ENCODE assay signal across 10 mouse cellular contexts in the genomic region with DNA sequence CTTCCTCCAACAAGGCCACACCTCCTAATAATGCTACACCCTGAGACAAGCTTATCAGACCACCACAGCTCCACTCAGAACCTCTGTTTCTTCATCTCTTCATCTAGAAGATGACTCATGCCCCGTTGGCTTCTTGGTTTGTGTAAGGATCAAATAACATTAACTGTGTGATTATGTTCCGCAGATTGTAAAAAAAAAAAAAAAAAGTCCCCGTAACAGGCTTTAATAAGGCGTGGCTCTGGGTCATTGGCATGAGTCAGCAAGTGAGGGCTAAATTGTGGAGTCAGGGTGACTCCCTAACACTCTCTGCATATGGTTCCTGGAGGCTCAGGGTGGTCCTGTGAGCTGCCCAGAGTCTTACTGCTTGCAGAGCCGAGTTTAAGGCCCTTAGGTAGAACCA. TPM values are rescaled to one million over a fixed set of nuclear protein-coding genes. Genes with fewer than 3 reads are reported as not detected.
A peak's percentile ranks its signal among the peaks of the same experiment; 100 is the strongest.
DNase-seq lines count a peak whose midpoint lies in the region; ATAC-seq lines count a peak whose summit lies in the region.
"Had no signal": no experiment of that assay in that cellular context is flagged by ENCODE, and none has a peak within 500 bp of the region (broad histone marks: within the 10 kb centered on the region; RNA-seq: fewer than 3 reads in every experiment).

No protein-coding gene starts in this region.

- no peak overlapping the region for H3K9ac ChIP-seq in embryonic facial prominence, embryonic 13.5 days
- H3K9ac ChIP-seq in liver, embryonic 15.5 days = no peak overlapping the region

- H3K4me3 ChIP-seq in embryonic facial prominence, embryonic 13.5 days = no peak overlapping the region
- H3K4me3 ChIP-seq in liver, embryonic 15.5 days (replicated peaks) = no peak overlapping the region

- H3K27me3 ChIP-seq in embryonic facial prominence, embryonic 13.5 days = no peaks in the 10 kb centered on the region
- H3K27me3 ChIP-seq in liver, embryonic 15.5 days = no peaks in the 10 kb centered on the region

- WGBS in embryonic facial prominence, embryonic 13.5 days = 39% methylated on average over 5 of the region's 5 CpGs
- WGBS in liver, embryonic 15.5 days (ENCODE audit: insufficient replicate concordance) = 12% methylated on average over 5 of the region's 5 CpGs

- H3K4me2 ChIP-seq in embryonic facial prominence, embryonic 13.5 days = no peak overlapping the region
- H3K4me2 ChIP-seq in liver, embryonic 15.5 days = peak overlapping the region; percentile 13; the same call in 1 of the 2 replicates

- peaks cover 24% of the 10 kb centered on the region for H3K4me1 ChIP-seq in embryonic facial prominence, embryonic 13.5 days
- peaks cover 45% of the 10 kb centered on the region for H3K4me1 ChIP-seq in liver, embryonic 15.5 days (replicated peaks)

- DNase-seq in adrenal gland, postnatal 36 days = peak; percentile 30 to 41
- no peak for DNase-seq in adrenal gland, postnatal 10 days
- peak; percentile 95 for DNase-seq in 3T3-L1 (ENCODE audit: low read depth, low spot score)
- DNase-seq in thymus, postnatal 14 days = no peak
- no peak for DNase-seq in Muller cell, postnatal 12 days (ENCODE audit: inconsistent ontology term)
- no peak for DNase-seq in right cerebral cortex, postnatal 14 days
- DNase-seq: gastrocnemius, postnatal 10 days; kidney, adult 11 months had no signal

- H3K9me3 ChIP-seq in embryonic facial prominence, embryonic 13.5 days = no peaks in the 10 kb centered on the region
- no peaks in the 10 kb centered on the region for H3K9me3 ChIP-seq in liver, embryonic 15.5 days (replicated peaks)

- peak overlapping the region; percentile 84 for H3K27ac ChIP-seq in embryonic facial prominence, embryonic 13.5 days
- peak overlapping the region; percentile 38; the same call in 1 of the 2 replicates for H3K27ac ChIP-seq in liver, embryonic 15.5 days (replicated peaks)

- H3K36me3 ChIP-seq in embryonic facial prominence, embryonic 13.5 days = no peaks in the 10 kb centered on the region
- no peaks in the 10 kb centered on the region for H3K36me3 ChIP-seq in liver, embryonic 15.5 days (replicated peaks)

- ATAC-seq in embryonic facial prominence, embryonic 13.5 days (ENCODE audit: insufficient number of reproducible peaks, insufficient read depth, low FRiP score, low TSS enrichment, low read depth) = no peak
- peak; percentile 46; the same call in 1 of the 2 replicates for ATAC-seq in liver, embryonic 15.5 days (ENCODE audit: insufficient read depth)

RNA-seq across cellular contexts. Expression of a gene that starts 39.7 kb away (rescaled TPM):
- total RNA-seq in adrenal gland, postnatal 36 days (2021) = 100 to 1,000 TPM; 309 to 387 TPM
- total RNA-seq in adrenal gland, postnatal 10 days (2021) = 100 to 1,000 TPM; 222 to 260 TPM
- polyA plus RNA-seq in embryonic facial prominence, embryonic 13.5 days (2015; fragmentation: Nextera tagmentation; extraction: Ambion mirVana) = 36.2 and 41.0 TPM in 2 replicates
- polyA plus RNA-seq in liver, embryonic 15.5 days (2015; fragmentation: Nextera tagmentation; extraction: Ambion mirVana) = 19.5 and 20.3 TPM in 2 replicates

RNA-seq across cellular contexts. Expression of a gene that starts 47.1 kb away (rescaled TPM):
- 100 to 1,000 TPM; 563 to 586 TPM for total RNA-seq in adrenal gland, postnatal 36 days (2021)
- total RNA-seq in adrenal gland, postnatal 10 days (2021) = 100 to 1,000 TPM; 321 to 368 TPM
- 236 and 244 TPM in 2 replicates for polyA plus RNA-seq in embryonic facial prominence, embryonic 13.5 days (2015; fragmentation: Nextera tagmentation; extraction: Ambion mirVana)
- 185 and 208 TPM in 2 replicates for polyA plus RNA-seq in liver, embryonic 15.5 days (2015; fragmentation: Nextera tagmentation; extraction: Ambion mirVana)

Comparison
In these comparisons a context has a peak if more than half of its experiments do, and no peak if none do; other contexts are left out.
1. DNase-seq: peak in adrenal gland, postnatal 36 days (2 of 2) and 3T3-L1 (single experiment); none in adrenal gland, postnatal 10 days (single experiment), thymus, postnatal 14 days (single experiment), Muller cell, postnatal 12 days (single experiment) and right cerebral cortex, postnatal 14 days (single experiment).